Mouse (Mus musculus): ENCODE measurements around the gene Fbxo41. TPM values are rescaled to one million over a fixed set of nuclear protein-coding genes. Genes with fewer than 3 reads are reported as not detected.
A peak's percentile ranks its signal among the peaks of the same experiment; 100 is the strongest.
"Not testable (repeated sequence)": the region's sequence is repeated elsewhere in the genome, so short reads cannot be mapped to it uniquely, and the experiment has no call there.

The Fbxo41 gene
- polyA plus RNA-seq, 1 experiment from 2014 or later: 2.0 TPM

- Histone ChIP-seq H3K9me3 (no peaks in the 10 kb centered on the region), H3K36me3 (peaks cover 36% of the 10 kb centered on the region), H3K27me3 (peaks cover 8% of the 10 kb centered on the region; the same call in 1 of the 2 replicates), H3K4me2 (no peak overlapping the region), H3K27ac (no peak overlapping the region), H3K4me3 (replicated peaks) (no peak overlapping the region), H3K9ac (replicated peaks) (no peak overlapping the region), H3K4me1 (replicated peaks) (no peaks in the 10 kb centered on the region; the same call in 1 of the 2 replicates)
- ATAC-seq (ENCODE audit: insufficient number of reproducible peaks, insufficient read depth, low FRiP score, low TSS enrichment, low read depth): no peak
- 59% methylated on average over 8 of the region's 8 CpGs for WGBS
Observed at GRCm38 (mm10) chr6:85471962-85472361, 30.8 kb downstream of the Fbxo41 start.

DNA sequence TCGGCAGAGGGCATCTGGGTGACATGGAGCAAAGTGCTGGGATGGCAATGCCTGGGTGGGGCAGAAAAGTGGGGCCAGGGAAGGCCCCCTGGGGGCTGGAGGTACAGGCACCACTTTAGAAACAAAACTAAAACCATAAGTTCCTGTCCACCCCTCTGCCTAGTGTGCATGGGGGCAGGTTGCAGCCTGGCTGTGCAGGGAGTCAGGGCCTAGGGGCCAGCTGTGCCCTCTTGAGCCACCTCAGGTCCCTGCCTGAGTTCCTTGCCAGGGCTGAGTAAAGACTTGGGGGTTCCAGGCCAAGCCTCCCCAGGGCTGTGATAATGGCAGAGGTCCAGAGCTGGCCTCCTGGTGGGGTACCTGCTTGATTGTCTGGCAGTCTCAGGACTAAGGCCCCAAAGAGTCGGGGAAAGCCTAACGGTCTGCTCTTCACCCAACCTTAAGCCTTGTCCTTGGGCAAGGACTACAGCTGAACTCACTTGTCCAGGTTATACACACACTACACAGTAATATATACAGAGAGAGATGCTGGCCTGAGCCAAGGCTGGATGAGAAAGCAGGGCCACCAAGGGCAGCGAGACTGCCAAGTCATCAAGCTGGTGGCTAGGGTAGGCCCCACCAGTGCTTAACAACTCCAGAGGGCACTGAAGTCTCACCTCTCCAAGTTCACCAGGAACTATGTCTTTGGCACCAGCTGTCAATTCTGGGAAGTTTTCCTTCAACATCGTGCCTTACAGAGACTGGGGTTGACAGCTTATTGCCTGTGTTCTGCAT lies 32.9 kb downstream of the Fbxo41 start:
- Histone ChIP-seq H3K27ac (0 out of 2 replicates have a peak overlapping the region, but pooled peaks have one; percentile 17), H3K9me3 (no peaks in the 10 kb centered on the region), H3K9ac (replicated peaks) (0 out of 2 replicates have a peak overlapping the region, but pooled peaks have one; percentile 34), H3K36me3 (peaks cover 55% of the 10 kb centered on the region), H3K4me2 (no peak overlapping the region), H3K4me1 (replicated peaks) (no peaks in the 10 kb centered on the region; the same call in 1 of the 2 replicates), H3K27me3 (peaks cover 8% of the 10 kb centered on the region; the same call in 1 of the 2 replicates), H3K4me3 (replicated peaks) (no peak overlapping the region)
- WGBS: 74% methylated on average over 5 of the region's 5 CpGs
- ATAC-seq (ENCODE audit: insufficient number of reproducible peaks, insufficient read depth, low FRiP score, low TSS enrichment, low read depth): no peak

GRCm38 (mm10) chr6:85465381-85465780 lies 37.4 kb downstream of the Fbxo41 start:
- no peak overlapping the region for H3K4me3 ChIP-seq (replicated peaks)

GRCm38 (mm10) chr6:85459621-85460020 lies 43.2 kb downstream of the Fbxo41 start:
- Histone ChIP-seq H3K4me3 (replicated peaks) (no peak overlapping the region), H3K9me3 (no peaks in the 10 kb centered on the region), H3K9ac (replicated peaks) (no peak overlapping the region), H3K27ac (no peak overlapping the region), H3K27me3 (no peaks in the 10 kb centered on the region), H3K36me3 (peaks cover 78% of the 10 kb centered on the region), H3K4me1 (replicated peaks) (peaks cover 5% of the 10 kb centered on the region), H3K4me2 (no peak overlapping the region)
- WGBS: 89% methylated on average over 2 of the region's 2 CpGs
- ATAC-seq (ENCODE audit: insufficient number of reproducible peaks, insufficient read depth, low FRiP score, low TSS enrichment, low read depth): no peak

More at GRCm38 (mm10) chr6:85465381-85465780, 37.4 kb downstream of the Fbxo41 start:
- no peak overlapping the region for H3K9ac ChIP-seq (replicated peaks)
- no peaks in the 10 kb centered on the region for H3K9me3 ChIP-seq
- no peak overlapping the region for H3K4me2 ChIP-seq
- ATAC-seq (ENCODE audit: insufficient number of reproducible peaks, insufficient read depth, low FRiP score, low TSS enrichment, low read depth): no peak
- H3K36me3 ChIP-seq: peaks cover 96% of the 10 kb centered on the region
- no peaks in the 10 kb centered on the region for H3K4me1 ChIP-seq (replicated peaks)
- no peaks in the 10 kb centered on the region for H3K27me3 ChIP-seq
- H3K27ac ChIP-seq: no peak overlapping the region

GRCm38 (mm10) chr6:85452816-85453215 lies 50.0 kb downstream of the Fbxo41 start:
- no peak for ATAC-seq (ENCODE audit: insufficient number of reproducible peaks, insufficient read depth, low FRiP score, low TSS enrichment, low read depth)
- peak overlapping the region; percentile 94 for H3K4me2 ChIP-seq
- no peaks in the 10 kb centered on the region for H3K9me3 ChIP-seq
- H3K9ac ChIP-seq (replicated peaks): peak overlapping the region; percentile 88
- H3K4me1 ChIP-seq (replicated peaks): peaks cover 26% of the 10 kb centered on the region
- peaks cover 19% of the 10 kb centered on the region; the same call in 1 of the 2 replicates for H3K36me3 ChIP-seq
- peak overlapping the region; percentile 92 for H3K27ac ChIP-seq
- 9% methylated on average over 7 of the region's 7 CpGs for WGBS
- peak overlapping the region; percentile 76 for H3K4me3 ChIP-seq (replicated peaks)
- no peaks in the 10 kb centered on the region for H3K27me3 ChIP-seq

DNA sequence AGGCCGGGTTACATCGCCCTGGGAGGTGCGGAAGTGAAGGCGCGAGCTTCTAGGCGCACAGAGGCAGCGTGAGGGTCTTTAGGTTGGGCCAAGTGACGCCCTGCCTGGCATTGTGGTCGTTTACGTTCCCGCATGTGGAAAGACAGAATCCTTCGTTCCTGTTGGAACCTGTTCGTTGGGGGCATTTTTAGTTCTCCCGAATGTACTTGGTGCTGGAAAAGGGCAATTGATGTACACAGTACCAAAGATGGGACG lies 50.5 kb downstream of the Fbxo41 start:
- Histone ChIP-seq H3K36me3 (peaks cover 14% of the 10 kb centered on the region; the same call in 1 of the 2 replicates), H3K4me1 (replicated peaks) (peaks cover 26% of the 10 kb centered on the region), H3K4me3 (replicated peaks) (peak overlapping the region; percentile 76), H3K27ac (peak overlapping the region; percentile 92), H3K9me3 (no peaks in the 10 kb centered on the region), H3K9ac (replicated peaks) (peak overlapping the region; percentile 88), H3K4me2 (peak overlapping the region; percentile 94), H3K27me3 (no peaks in the 10 kb centered on the region)
- no peak for ATAC-seq (ENCODE audit: insufficient number of reproducible peaks, insufficient read depth, low FRiP score, low TSS enrichment, low read depth)
- WGBS: under 1% methylated on average over 15 of the region's 15 CpGs

GRCm38 (mm10) chr6:85451664-85452410 lies 51.0 kb downstream of the Fbxo41 start, which contains the start of gene Pradc1:
TSS of gene Pradc1 (minus strand) at chr6:85451970.
- Histone ChIP-seq H3K9ac (replicated peaks) (peak within 1 kb of the TSS; percentile 88), H3K4me2 (peak within 1 kb of the TSS; percentile 94), H3K4me3 (replicated peaks) (peak within 1 kb of the TSS; percentile 76), H3K4me1 (replicated peaks) (peaks cover 26% of the 10 kb centered on the region), H3K27ac (peak within 1 kb of the TSS; percentile 92), H3K27me3 (no peaks in the 10 kb centered on the region), H3K9me3 (no peaks in the 10 kb centered on the region), H3K36me3 (peaks cover 16% of the 10 kb centered on the region; the same call in 1 of the 2 replicates)
- peak; percentile 91 for ATAC-seq (ENCODE audit: insufficient number of reproducible peaks, insufficient read depth, low FRiP score, low TSS enrichment, low read depth)
- WGBS: under 1% methylated on average over 54 of the region's 54 CpGs

- Histone ChIP-seq H3K9me3 (no peaks in the 10 kb centered on the region), H3K4me2 (peak within 1 kb of the TSS; percentile 94), H3K27me3 (no peaks in the 10 kb centered on the region), H3K27ac (peak within 1 kb of the TSS; percentile 92), H3K36me3 (peaks cover 21% of the 10 kb centered on the region), H3K9ac (replicated peaks) (peak within 1 kb of the TSS; percentile 88), H3K4me1 (replicated peaks) (peaks cover 24% of the 10 kb centered on the region), H3K4me3 (replicated peaks) (peak within 1 kb of the TSS; percentile 76)
- WGBS: 3% methylated on average over 91 of the region's 96 CpGs
- peak; percentile 94 for ATAC-seq (ENCODE audit: insufficient number of reproducible peaks, insufficient read depth, low FRiP score, low TSS enrichment, low read depth)
Observed at GRCm38 (mm10) chr6:85450697-85451663, 51.8 kb downstream of the Fbxo41 start, which contains the start of gene Cct7. TSS of gene Cct7 (plus strand) at chr6:85451514.

DNA sequence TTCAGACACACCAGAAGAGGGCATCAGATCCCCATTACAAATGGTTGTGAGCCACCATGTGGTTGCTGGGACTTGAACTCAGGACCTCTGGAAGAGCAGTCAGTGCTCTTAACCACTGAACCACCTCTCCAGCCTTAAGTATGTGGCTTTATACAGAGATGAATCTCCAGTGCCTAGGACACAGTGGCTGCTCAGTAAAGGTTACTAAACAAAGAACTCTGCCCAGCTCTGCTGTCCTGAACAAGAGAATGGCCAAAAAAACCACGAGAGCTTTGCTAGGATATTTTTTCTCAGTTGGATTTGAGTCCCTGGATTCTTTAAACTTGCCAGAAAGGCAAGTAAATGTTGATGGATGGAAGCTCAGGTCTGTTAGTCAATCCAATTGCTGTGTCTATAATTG lies 52.7 kb downstream of the Fbxo41 start:
- WGBS: 64% methylated on average over 1 of the region's 1 CpGs
- H3K27ac ChIP-seq; H3K9me3 ChIP-seq; ATAC-seq (ENCODE audit: insufficient number of reproducible peaks, insufficient read depth, low FRiP score, low TSS enrichment, low read depth); H3K27me3 ChIP-seq: not testable (repeated sequence)
- Histone ChIP-seq H3K4me3 (replicated peaks) (peak overlapping the region; percentile 76; the same call in 1 of the 2 replicates), H3K4me2 (peak overlapping the region; percentile 94), H3K4me1 (replicated peaks) (peaks cover 23% of the 10 kb centered on the region), H3K9ac (replicated peaks) (peak overlapping the region; percentile 71; the same call in 1 of the 2 replicates), H3K36me3 (peaks cover 27% of the 10 kb centered on the region)

- H3K4me2 ChIP-seq: no peak overlapping the region
- no peak for ATAC-seq (ENCODE audit: insufficient number of reproducible peaks, insufficient read depth, low FRiP score, low TSS enrichment, low read depth)
- H3K9ac ChIP-seq (replicated peaks): no peak overlapping the region
- 84% methylated on average over 6 of the region's 6 CpGs for WGBS
- H3K27ac ChIP-seq: no peak overlapping the region
- H3K4me3 ChIP-seq (replicated peaks): no peak overlapping the region
- H3K4me1 ChIP-seq (replicated peaks): no peaks in the 10 kb centered on the region
- H3K27me3 ChIP-seq: no peaks in the 10 kb centered on the region
- H3K9me3 ChIP-seq: no peaks in the 10 kb centered on the region
- H3K36me3 ChIP-seq: peaks cover 46% of the 10 kb centered on the region
Observed at GRCm38 (mm10) chr6:85447351-85447750, 55.4 kb downstream of the Fbxo41 start.

Data from limb, embryonic 12.5 days (tissue).